In genomic region chr11:96867149-96867548, GRCm38 (mm10) we compare ENCODE assay signal across 8 mouse cellular contexts. TPM values are rescaled to one million over a fixed set of nuclear protein-coding genes. Genes with fewer than 3 reads are reported as not detected.
A peak's percentile ranks its signal among the peaks of the same experiment; 100 is the strongest.
DNase-seq lines count a peak whose midpoint lies in the region; ATAC-seq and TF ChIP-seq lines count a peak whose summit lies in the region.

No protein-coding gene starts in this region.

- DNase-seq in hindbrain, embryonic 10.5 days (ENCODE audit: low spot score) = peak; percentile 86
- DNase-seq in brain, embryonic 14.5 days (ENCODE audit: low read depth) = peak; percentile 88
- peak; percentile 91 for DNase-seq in hindbrain, embryonic 11.5 days (ENCODE audit: low spot score)
- peak; percentile 76 to 80 for DNase-seq in layer of hippocampus, postnatal 10 days (ENCODE audit: low spot score in 2 of 2)
- peak; percentile 97 for DNase-seq in midbrain, embryonic 11.5 days (ENCODE audit: low spot score, missing footprints)
- peak; percentile 25 to 33 for DNase-seq in spleen, adult 2 months (ENCODE audit: low read depth in 1 of 2, low spot score in 2 of 2)

- no peak overlapping the region for H3K4me2 ChIP-seq in hindbrain, embryonic 12.5 days (replicated peaks)
- no peak overlapping the region for H3K4me2 ChIP-seq in hindbrain, embryonic 11.5 days (replicated peaks; ENCODE audit: low read depth, low read length)
- no peak overlapping the region for H3K4me2 ChIP-seq in midbrain, embryonic 11.5 days

- no peaks in the 10 kb centered on the region for H3K36me3 ChIP-seq in hindbrain, embryonic 10.5 days
- no peaks in the 10 kb centered on the region for H3K36me3 ChIP-seq in hindbrain, embryonic 12.5 days
- H3K36me3 ChIP-seq in hindbrain, embryonic 11.5 days (ENCODE audit: control insufficient read depth, insufficient read depth, low read length) = no peaks in the 10 kb centered on the region
- H3K36me3 ChIP-seq in midbrain, embryonic 11.5 days (ENCODE audit: control insufficient read depth, insufficient read depth, low read length) = no peaks in the 10 kb centered on the region
- H3K36me3 ChIP-seq in spleen, adult 2 months (ENCODE audit: control insufficient read depth, insufficient read depth, low read length) = no peaks in the 10 kb centered on the region

- no peak overlapping the region for H3K9ac ChIP-seq in hindbrain, embryonic 12.5 days
- 0 out of 2 replicates have a peak overlapping the region, but pooled peaks have one; percentile 3 for H3K9ac ChIP-seq in hindbrain, embryonic 11.5 days (ENCODE audit: low read depth, low read length)
- H3K9ac ChIP-seq in midbrain, embryonic 11.5 days (ENCODE audit: low read length) = no peak overlapping the region

- H3K9me3 ChIP-seq in hindbrain, embryonic 10.5 days = no peaks in the 10 kb centered on the region
- no peaks in the 10 kb centered on the region for H3K9me3 ChIP-seq in hindbrain, embryonic 12.5 days (replicated peaks)
- no peaks in the 10 kb centered on the region for H3K9me3 ChIP-seq in hindbrain, embryonic 11.5 days (ENCODE audit: control insufficient read depth, low read length)
- H3K9me3 ChIP-seq in midbrain, embryonic 11.5 days (ENCODE audit: control insufficient read depth, low read length) = no peaks in the 10 kb centered on the region

- ATAC-seq in hindbrain, embryonic 12.5 days (ENCODE audit: low FRiP score) = no peak
- peak; percentile 55; the same call in 1 of the 2 replicates for ATAC-seq in erythroid progenitor cell, adult 5-6 weeks (replicated peaks; ENCODE audit: low FRiP score, poor library complexity, severe bottlenecking)
- 0 out of 2 replicates have a peak, but pooled peaks have one; percentile 39 for ATAC-seq in hindbrain, embryonic 11.5 days (ENCODE audit: low FRiP score)
- peak; percentile 63; the same call in 1 of the 2 replicates for ATAC-seq in midbrain, embryonic 11.5 days (ENCODE audit: low FRiP score)

- H3K4me1 ChIP-seq in hindbrain, embryonic 10.5 days (replicated peaks) = peaks cover 46% of the 10 kb centered on the region
- peaks cover 27% of the 10 kb centered on the region for H3K4me1 ChIP-seq in hindbrain, embryonic 12.5 days
- H3K4me1 ChIP-seq in hindbrain, embryonic 11.5 days (replicated peaks; ENCODE audit: control insufficient read depth, insufficient read depth, low read length) = peaks cover 19% of the 10 kb centered on the region
- H3K4me1 ChIP-seq in midbrain, embryonic 11.5 days (ENCODE audit: control insufficient read depth, insufficient read depth, low read length) = peaks cover 29% of the 10 kb centered on the region
- H3K4me1 ChIP-seq in spleen, adult 2 months (ENCODE audit: control insufficient read depth, insufficient read depth, insufficient read length) = no peaks in the 10 kb centered on the region

- no peak for TF ChIP-seq POLR2A in brain, embryonic 14.5 days (IDR thresholded peaks at IDR 0.05; ENCODE audit: borderline replicate concordance, extremely low read depth, insufficient read depth, insufficient read length, poor library complexity, severe bottlenecking)
- TF ChIP-seq POLR2A in spleen, adult 2 months (IDR thresholded peaks at IDR 0.05; ENCODE audit: low read depth, low read length) = no peak

- H3K27ac ChIP-seq in hindbrain, embryonic 10.5 days = peak overlapping the region; percentile 86
- no peak overlapping the region for H3K27ac ChIP-seq in hindbrain, embryonic 12.5 days
- peak overlapping the region; percentile 63; the same call in 1 of the 2 replicates for H3K27ac ChIP-seq in hindbrain, embryonic 11.5 days (ENCODE audit: low read depth, low read length)
- H3K27ac ChIP-seq in midbrain, embryonic 11.5 days (ENCODE audit: low read depth, low read length) = no peak overlapping the region; the same call in 1 of the 2 replicates
- H3K27ac ChIP-seq in spleen, adult 2 months (ENCODE audit: insufficient read depth, low read length) = no peak overlapping the region

- 20% methylated on average over 5 of the region's 5 CpGs for WGBS in hindbrain, embryonic 10.5 days
- 12% methylated on average over 5 of the region's 5 CpGs for WGBS in hindbrain, embryonic 12.5 days
- 14% methylated on average over 5 of the region's 5 CpGs for WGBS in hindbrain, embryonic 11.5 days
- 13% methylated on average over 5 of the region's 5 CpGs for WGBS in midbrain, embryonic 11.5 days
- 20% methylated on average over 5 of the region's 5 CpGs for WGBS in spleen, adult 2 months

- no peak overlapping the region for H3K4me3 ChIP-seq in hindbrain, embryonic 10.5 days
- H3K4me3 ChIP-seq in hindbrain, embryonic 12.5 days = no peak overlapping the region
- no peak overlapping the region for H3K4me3 ChIP-seq in hindbrain, embryonic 11.5 days (ENCODE audit: low read depth, low read length)
- H3K4me3 ChIP-seq in midbrain, embryonic 11.5 days (ENCODE audit: low read depth, low read length) = no peak overlapping the region
- H3K4me3 ChIP-seq in spleen, adult 2 months (ENCODE audit: extremely low read depth, insufficient read depth, insufficient read length) = no peak overlapping the region

- TF ChIP-seq CTCF in brain, embryonic 14.5 days (IDR thresholded peaks at IDR 0.05; ENCODE audit: borderline replicate concordance, extremely low read depth, insufficient read depth, insufficient read length) = peak; percentile 92
- peak; percentile 76; the same call in 1 of the 2 replicates for TF ChIP-seq CTCF in spleen, adult 2 months (IDR thresholded peaks at IDR 0.05; ENCODE audit: extremely low read depth, insufficient read depth, insufficient read length, insufficient replicate concordance)

- no peaks in the 10 kb centered on the region for H3K27me3 ChIP-seq in hindbrain, embryonic 10.5 days (ENCODE audit: insufficient read depth, poor library complexity, severe bottlenecking)
- no peaks in the 10 kb centered on the region for H3K27me3 ChIP-seq in hindbrain, embryonic 12.5 days
- H3K27me3 ChIP-seq in hindbrain, embryonic 11.5 days (ENCODE audit: control insufficient read depth, insufficient read depth, low read length) = no peaks in the 10 kb centered on the region
- no peaks in the 10 kb centered on the region for H3K27me3 ChIP-seq in midbrain, embryonic 11.5 days (ENCODE audit: control insufficient read depth, insufficient read depth, low read length)
- H3K27me3 ChIP-seq in spleen, adult 2 months (ENCODE audit: control insufficient read depth, insufficient read depth, low read length) = no peaks in the 10 kb centered on the region

RNA-seq across cellular contexts. Expression of gene Copz2, which starts 17.5 kb away (rescaled TPM):
- 42.9 and 44.2 TPM in 2 replicates for polyA plus RNA-seq in hindbrain, embryonic 10.5 days (2016; fragmentation: Nextera tagmentation; extraction: Ambion mirVana)
- 56.5 and 60.7 TPM in 2 replicates for polyA plus RNA-seq in hindbrain, embryonic 12.5 days (2016; fragmentation: Nextera tagmentation; extraction: Ambion mirVana)
- 9.3 and 15.8 TPM in 2 replicates for polyA plus RNA-seq in brain, embryonic 14.5 days (2012; rRNA removed)
- total RNA-seq in erythroid progenitor cell, adult 5-6 weeks (2015; ENCODE audit: low replicate concordance) = not detected in 2 replicates
- not detected in 2 replicates for total RNA-seq in erythroid progenitor cell, adult 5-6 weeks (2017; ENCODE audit: low replicate concordance)
- polyA plus RNA-seq in hindbrain, embryonic 11.5 days (2014; fragmentation: Nextera tagmentation; extraction: Ambion mirVana) = 49.6 and 62.8 TPM in 2 replicates
- 1 to 10 TPM; 4.2 to 5.6 TPM for total RNA-seq in layer of hippocampus, postnatal 10 days (2021)
- polyA plus RNA-seq in midbrain, embryonic 11.5 days (2014; fragmentation: Nextera tagmentation; extraction: Ambion mirVana) = 47.5 and 51.1 TPM in 2 replicates
- 7.6 and 10.6 TPM in 2 replicates for polyA plus RNA-seq in spleen, adult 2 months (2012; rRNA removed)

RNA-seq across cellular contexts. Expression of gene Nfe2l1, which starts 37.4 kb away (rescaled TPM):
- 65.7 and 71.8 TPM in 2 replicates for polyA plus RNA-seq in hindbrain, embryonic 10.5 days (2016; fragmentation: Nextera tagmentation; extraction: Ambion mirVana)
- polyA plus RNA-seq in hindbrain, embryonic 12.5 days (2016; fragmentation: Nextera tagmentation; extraction: Ambion mirVana) = 82.8 and 88.2 TPM in 2 replicates
- 89.1 and 102 TPM in 2 replicates for polyA plus RNA-seq in brain, embryonic 14.5 days (2012; rRNA removed)
- 34.4 and 34.6 TPM in 2 replicates for total RNA-seq in erythroid progenitor cell, adult 5-6 weeks (2015; ENCODE audit: low replicate concordance)
- total RNA-seq in erythroid progenitor cell, adult 5-6 weeks (2017; ENCODE audit: low replicate concordance) = 34.8 and 37.4 TPM in 2 replicates
- 27.9 and 35.2 TPM in 2 replicates for polyA plus RNA-seq in hindbrain, embryonic 11.5 days (2014; fragmentation: Nextera tagmentation; extraction: Ambion mirVana)
- 100 to 1,000 TPM; 183 to 193 TPM for total RNA-seq in layer of hippocampus, postnatal 10 days (2021)
- 31.7 and 35.2 TPM in 2 replicates for polyA plus RNA-seq in midbrain, embryonic 11.5 days (2014; fragmentation: Nextera tagmentation; extraction: Ambion mirVana)
- 63.0 and 76.9 TPM in 2 replicates for polyA plus RNA-seq in spleen, adult 2 months (2012; rRNA removed)

RNA-seq across cellular contexts. Expression of gene Cdk5rap3, which starts 49.1 kb away (rescaled TPM):
- 112 and 124 TPM in 2 replicates for polyA plus RNA-seq in hindbrain, embryonic 10.5 days (2016; fragmentation: Nextera tagmentation; extraction: Ambion mirVana)
- polyA plus RNA-seq in hindbrain, embryonic 12.5 days (2016; fragmentation: Nextera tagmentation; extraction: Ambion mirVana) = 98.8 and 98.9 TPM in 2 replicates
- 71.6 and 83.7 TPM in 2 replicates for polyA plus RNA-seq in brain, embryonic 14.5 days (2012; rRNA removed)
- total RNA-seq in erythroid progenitor cell, adult 5-6 weeks (2015; ENCODE audit: low replicate concordance) = 7.9 and 9.6 TPM in 2 replicates
- 21.6 and 25.2 TPM in 2 replicates for total RNA-seq in erythroid progenitor cell, adult 5-6 weeks (2017; ENCODE audit: low replicate concordance)
- polyA plus RNA-seq in hindbrain, embryonic 11.5 days (2014; fragmentation: Nextera tagmentation; extraction: Ambion mirVana) = 95.5 and 98.2 TPM in 2 replicates
- 10 to 100 TPM; 53.4 to 59.6 TPM for total RNA-seq in layer of hippocampus, postnatal 10 days (2021)
- polyA plus RNA-seq in midbrain, embryonic 11.5 days (2014; fragmentation: Nextera tagmentation; extraction: Ambion mirVana) = 91.4 and 92.8 TPM in 2 replicates
- polyA plus RNA-seq in spleen, adult 2 months (2012; rRNA removed) = 31.7 and 36.0 TPM in 2 replicates

Comparison
In these comparisons a context has a peak if more than half of its experiments do, and no peak if none do; other contexts are left out.
1. H3K27ac ChIP-seq: peak in hindbrain, embryonic 10.5 days (single experiment) and hindbrain, embryonic 11.5 days (single experiment); none in hindbrain, embryonic 12.5 days (single experiment), midbrain, embryonic 11.5 days (single experiment) and spleen, adult 2 months (single experiment).
2. DNase-seq: peak in every context shown above with its lines; median percentile 97 in midbrain, embryonic 11.5 days; 91 in hindbrain, embryonic 11.5 days; 88 in brain, embryonic 14.5 days; 86 in hindbrain, embryonic 10.5 days; 78 in layer of hippocampus, postnatal 10 days; 29 in spleen, adult 2 months.